Mouse (Mus musculus) hindbrain, embryonic 15.5 days (tissue): ENCODE data around the gene Cul9. TPM values are rescaled to one million over a fixed set of nuclear protein-coding genes. Genes with fewer than 3 reads are reported as not detected.
A peak's percentile ranks its signal among the peaks of the same experiment; 100 is the strongest.

Experiments used
- ATAC-seq: fragments of 200-750 bp; cut with Nextera tagmentation; 2 replicates; pipeline ENCODE4 v1.8.0; 2017; ENCODE audit warnings: low read depth, moderate number of reproducible peaks, moderate TSS enrichment; ENCODE audit not compliant: low FRiP score
- H3K27ac ChIP-seq: fragments of 300-500 bp; sonication (generic); replicated peaks from 2 replicates; pipeline ENCODE4 v1.5.1; 2015; ENCODE audit warnings: mild to moderate bottlenecking, inconsistent platforms
- H3K27me3 ChIP-seq: fragments of 300-500 bp; sonication (generic); 2 replicates; pipeline ENCODE4 v1.6.1; 2015; ENCODE audit warnings: control low read depth, inconsistent platforms
- H3K36me3 ChIP-seq: fragments of 300-500 bp; sonication (generic); 2 replicates; pipeline ENCODE4 v1.6.1; 2015; ENCODE audit warnings: control low read depth, inconsistent platforms
- H3K4me1 ChIP-seq: fragments of 300-500 bp; sonication (generic); replicated peaks from 2 replicates; pipeline ENCODE4 v1.6.1; 2015; ENCODE audit warnings: control low read depth, inconsistent platforms
- H3K4me2 ChIP-seq: fragments of 300-500 bp; sonication (generic); 2 replicates; pipeline ENCODE4 v1.6.1; 2015; ENCODE audit warnings: moderate library complexity, mild to moderate bottlenecking, inconsistent platforms
- H3K4me3 ChIP-seq: fragments of 300-500 bp; sonication (generic); 2 replicates; pipeline ENCODE4 v1.5.1; 2015; ENCODE audit warnings: mild to moderate bottlenecking, inconsistent platforms
- H3K9ac ChIP-seq: fragments of 300-500 bp; sonication (generic); 2 replicates; pipeline ENCODE4 v1.6.1; 2015; ENCODE audit warnings: inconsistent platforms
- H3K9me3 ChIP-seq: fragments of 300-500 bp; sonication (generic); 2 replicates; pipeline ENCODE4 v1.6.1; 2016; ENCODE audit warnings: control low read depth, inconsistent platforms
- WGBS: fragments of 180-500 bp; shearing (Covaris S2); methylation state at CpG from one replicate; pipeline ENCODE4 v1.1.7; 2015; 5-methylcytosine and 5-hydroxymethylcytosine counted together
- polyA plus RNA-seq: library from polyadenylated mRNA; unstranded; fragments of >200 nt; fragmentation: Nextera tagmentation; extraction: Ambion mirVana; gene quantifications from 2 replicates; pipeline ENCODE4 v1.2.1, GENCODE M21; 2015

Gene Cul9
- polyA plus RNA-seq, 1 experiment from 2014 or later = 26.5 TPM

DNA sequence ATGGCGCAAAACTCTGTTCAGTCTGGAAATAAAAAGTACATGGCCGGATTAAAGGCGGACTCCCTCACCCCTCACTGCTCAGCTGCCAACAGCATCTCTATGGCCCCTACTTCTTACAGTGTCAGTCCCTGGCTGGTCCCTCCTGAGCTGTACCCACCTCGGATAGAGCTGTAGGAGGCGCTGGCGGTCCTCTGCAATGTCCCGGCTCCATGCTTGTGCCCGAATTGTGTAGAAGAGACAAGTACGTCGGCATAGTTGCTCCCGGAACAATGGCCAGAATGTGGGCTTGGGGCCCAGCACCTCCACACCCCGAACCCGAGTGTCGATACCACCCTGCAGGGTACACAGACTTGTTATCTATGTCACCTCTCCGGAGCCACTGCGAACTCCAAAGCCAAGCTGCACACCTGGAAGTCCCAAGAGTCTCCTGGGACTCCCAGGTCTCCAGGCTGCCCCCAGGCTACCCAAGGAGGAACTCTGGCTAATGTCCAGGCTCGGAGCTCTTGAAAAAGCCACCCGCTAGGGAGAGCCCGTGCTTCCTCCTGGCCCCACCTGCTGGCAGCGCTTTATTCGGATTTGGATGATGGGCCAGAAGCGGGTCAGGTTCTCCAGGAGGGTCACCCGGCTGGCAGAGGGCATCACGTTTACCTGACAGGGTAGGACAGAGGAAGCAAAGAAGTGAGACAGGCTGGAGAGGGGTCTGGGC lies 24.1 kb downstream of the Cul9 start:
- H3K36me3 ChIP-seq = peaks cover 33% of the 10 kb centered on the region
- no peak for ATAC-seq
- H3K9ac ChIP-seq = no peak overlapping the region

GRCm38 (mm10) chr17:46521174-46521573 lies 25.0 kb downstream of the Cul9 start:
- Histone ChIP-seq H3K9me3 (no peaks in the 10 kb centered on the region), H3K27me3 (no peaks in the 10 kb centered on the region), H3K4me1 (no peaks in the 10 kb centered on the region), H3K4me2 (no peak overlapping the region), H3K27ac (no peak overlapping the region), H3K36me3 (peaks cover 33% of the 10 kb centered on the region), H3K4me3 (no peak overlapping the region), H3K9ac (no peak overlapping the region)
- 78% methylated on average over 9 of the region's 9 CpGs for WGBS
- no peak for ATAC-seq

More for the DNA sequence above, 24.1 kb downstream of the Cul9 start:
- no peaks in the 10 kb centered on the region for H3K27me3 ChIP-seq
- H3K4me1 ChIP-seq = no peaks in the 10 kb centered on the region
- no peak overlapping the region for H3K4me3 ChIP-seq
- WGBS = 31% methylated on average over 24 of the region's 24 CpGs
- H3K27ac ChIP-seq = no peak overlapping the region
- H3K4me2 ChIP-seq = no peak overlapping the region
- H3K9me3 ChIP-seq = no peaks in the 10 kb centered on the region

DNA sequence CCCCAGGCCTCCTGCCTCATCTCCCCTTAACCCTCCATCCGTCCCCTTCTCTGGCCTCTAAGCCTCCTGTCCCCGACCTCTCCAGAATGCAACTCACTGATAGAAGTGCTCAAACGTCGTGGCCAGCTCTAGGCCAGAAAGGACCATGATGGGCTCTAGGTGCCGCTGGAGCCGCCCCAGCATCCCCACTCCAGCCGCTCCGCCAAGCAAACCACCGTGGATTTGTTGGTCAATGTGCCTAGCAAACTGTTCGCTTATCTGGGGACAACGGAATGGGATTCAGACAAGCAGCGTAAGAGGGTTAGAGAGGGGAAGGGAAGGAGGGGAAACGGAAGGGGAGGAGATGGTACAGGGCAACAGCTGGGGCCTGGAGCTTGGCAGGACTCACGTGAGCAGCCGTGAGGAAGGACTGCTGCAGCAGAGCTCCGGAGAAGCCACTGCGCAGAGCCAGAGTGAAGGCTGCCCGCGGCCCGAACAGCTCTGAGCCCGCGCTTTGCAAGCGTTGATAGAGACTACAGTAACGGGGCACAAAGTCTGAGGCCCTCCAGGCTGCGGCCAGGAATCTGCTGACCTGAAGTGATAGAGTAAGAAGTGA lies 25.7 kb downstream of the Cul9 start:
- no peak overlapping the region for H3K27ac ChIP-seq
- 46% methylated on average over 25 of the region's 25 CpGs for WGBS
- no peak for ATAC-seq

GRCm38 (mm10) chr17:46519971-46520370 lies 26.2 kb downstream of the Cul9 start:
- H3K4me1 ChIP-seq = no peaks in the 10 kb centered on the region
- 59% methylated on average over 10 of the region's 10 CpGs for WGBS
- no peaks in the 10 kb centered on the region for H3K27me3 ChIP-seq

More for the DNA sequence above, 25.7 kb downstream of the Cul9 start:
- Histone ChIP-seq H3K4me2 (peak overlapping the region; percentile 11; the same call in 1 of the 2 replicates), H3K36me3 (peaks cover 26% of the 10 kb centered on the region), H3K27me3 (no peaks in the 10 kb centered on the region), H3K4me3 (no peak overlapping the region), H3K9me3 (no peaks in the 10 kb centered on the region), H3K9ac (no peak overlapping the region), H3K4me1 (no peaks in the 10 kb centered on the region)

DNA sequence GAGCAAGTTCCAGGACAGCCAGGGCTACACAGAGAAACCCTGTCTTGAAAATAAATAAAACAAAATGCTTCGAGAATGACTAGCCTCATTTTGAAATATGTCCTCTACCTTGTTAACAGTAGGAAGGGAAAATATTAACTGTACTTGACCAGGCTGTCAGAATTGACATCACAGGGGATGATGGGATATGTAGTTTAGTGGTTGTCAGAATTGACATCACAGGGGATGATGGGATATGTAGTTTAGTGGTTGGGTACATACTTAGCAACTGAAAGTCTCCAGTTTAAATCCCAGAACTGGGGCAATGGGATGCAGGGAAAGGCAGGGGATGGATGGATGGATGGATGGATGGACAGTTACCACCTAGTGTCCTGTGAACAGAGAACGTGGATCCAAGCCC lies 32.9 kb downstream of the Cul9 start:
- H3K4me3 ChIP-seq = no peak overlapping the region
- no peaks in the 10 kb centered on the region for H3K27me3 ChIP-seq
- H3K36me3 ChIP-seq = peaks cover 21% of the 10 kb centered on the region
- no peaks in the 10 kb centered on the region for H3K9me3 ChIP-seq
- H3K27ac ChIP-seq = no peak overlapping the region
- no peak overlapping the region for H3K9ac ChIP-seq
- no peaks in the 10 kb centered on the region for H3K4me1 ChIP-seq
- WGBS = 70% methylated on average over 2 of the region's 2 CpGs
- ATAC-seq = no peak
- no peak overlapping the region for H3K4me2 ChIP-seq

More at GRCm38 (mm10) chr17:46519971-46520370, 26.2 kb downstream of the Cul9 start:
- Histone ChIP-seq H3K4me3 (no peak overlapping the region), H3K36me3 (peaks cover 21% of the 10 kb centered on the region), H3K4me2 (no peak overlapping the region; the same call in 1 of the 2 replicates), H3K9me3 (no peaks in the 10 kb centered on the region), H3K27ac (no peak overlapping the region), H3K9ac (no peak overlapping the region)
- no peak for ATAC-seq

GRCm38 (mm10) chr17:46511059-46511710 lies 35.0 kb downstream of the Cul9 start:
- 45% methylated on average over 11 of the region's 11 CpGs for WGBS
- peaks cover 20% of the 10 kb centered on the region for H3K36me3 ChIP-seq
- 0 out of 2 replicates have a peak, but pooled peaks have one; percentile 25 for ATAC-seq
- no peak overlapping the region for H3K27ac ChIP-seq
- H3K4me1 ChIP-seq = no peaks in the 10 kb centered on the region
- no peak overlapping the region for H3K9ac ChIP-seq
- no peaks in the 10 kb centered on the region for H3K27me3 ChIP-seq
- no peaks in the 10 kb centered on the region for H3K9me3 ChIP-seq
- H3K4me3 ChIP-seq = no peak overlapping the region
- H3K4me2 ChIP-seq = no peak overlapping the region

DNA sequence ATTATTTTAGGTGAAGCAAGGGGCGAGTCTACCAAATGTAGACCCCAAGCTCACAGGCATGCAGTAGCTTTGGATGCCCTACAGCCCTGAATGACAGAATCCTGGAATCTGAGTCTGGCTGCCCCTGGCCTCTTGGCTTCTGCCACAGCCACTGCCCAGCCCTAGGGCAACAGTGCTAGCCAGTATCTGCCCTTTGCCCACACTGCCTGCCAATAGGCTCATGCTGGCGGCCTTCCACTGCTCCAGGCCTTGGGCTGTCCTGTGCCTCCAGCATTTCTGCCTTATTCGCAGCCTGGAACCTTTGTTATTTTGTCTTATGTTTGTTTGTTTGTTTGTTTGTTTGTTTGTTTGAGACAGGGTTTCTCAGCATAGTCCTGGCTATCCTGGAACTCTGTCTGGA lies 40.6 kb downstream of the Cul9 start:
- H3K9me3 ChIP-seq = no peaks in the 10 kb centered on the region
- H3K4me2 ChIP-seq = no peak overlapping the region
- 87% methylated on average over 3 of the region's 3 CpGs for WGBS
- H3K4me3 ChIP-seq = no peak overlapping the region
- H3K27me3 ChIP-seq = no peaks in the 10 kb centered on the region
- H3K9ac ChIP-seq = no peak overlapping the region
- no peaks in the 10 kb centered on the region for H3K4me1 ChIP-seq
- peaks cover 24% of the 10 kb centered on the region for H3K36me3 ChIP-seq
- no peak overlapping the region for H3K27ac ChIP-seq
- no peak for ATAC-seq

DNA sequence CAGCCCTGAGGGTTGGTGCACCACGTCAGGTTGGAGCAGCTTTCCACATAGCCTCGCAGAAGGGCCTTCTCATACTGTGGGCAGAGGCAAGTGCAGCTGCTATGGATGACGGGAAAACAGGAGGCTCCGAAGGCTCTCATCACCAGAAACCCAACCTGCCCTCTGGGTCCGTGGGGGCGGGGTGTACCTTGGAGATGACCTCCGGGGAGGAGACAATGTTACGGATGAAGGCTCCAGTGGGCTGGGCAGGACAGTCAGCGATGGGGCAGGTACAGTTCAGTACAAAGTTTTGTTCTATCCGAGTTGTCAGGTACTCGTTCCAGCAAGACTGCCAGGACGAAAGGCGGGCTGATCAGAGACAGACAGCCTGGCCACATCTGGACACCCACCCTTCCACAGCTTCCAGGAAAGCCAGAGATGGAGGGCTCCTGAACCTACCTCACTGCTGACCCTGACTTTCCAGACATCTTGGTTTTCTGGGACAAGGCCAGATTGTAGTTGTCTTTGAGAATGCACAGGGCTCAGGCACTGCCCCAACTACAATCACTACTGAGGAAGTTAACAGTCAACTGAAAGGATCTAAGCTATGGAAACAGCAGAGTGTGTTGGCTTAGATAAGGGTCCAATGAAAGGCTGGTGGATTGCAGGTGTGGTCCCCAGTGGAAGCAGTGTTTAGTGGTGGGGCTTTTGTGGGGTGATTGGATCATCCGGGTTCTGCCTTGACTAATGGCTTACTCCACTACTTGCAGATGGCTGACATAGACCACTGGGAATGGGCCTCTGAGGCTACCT lies 42.1 kb downstream of the Cul9 start:
- no peak overlapping the region for H3K27ac ChIP-seq
- no peak for ATAC-seq
- H3K4me1 ChIP-seq = no peaks in the 10 kb centered on the region
- H3K36me3 ChIP-seq = peaks cover 20% of the 10 kb centered on the region
- no peaks in the 10 kb centered on the region for H3K27me3 ChIP-seq
- no peak overlapping the region for H3K9ac ChIP-seq
- H3K4me3 ChIP-seq = no peak overlapping the region
- no peaks in the 10 kb centered on the region for H3K9me3 ChIP-seq
- no peak overlapping the region for H3K4me2 ChIP-seq
- WGBS = 79% methylated on average over 14 of the region's 14 CpGs

GRCm38 (mm10) chr17:46502775-46503174 lies 43.4 kb downstream of the Cul9 start:
- Histone ChIP-seq H3K27me3 (no peaks in the 10 kb centered on the region), H3K27ac (no peak overlapping the region), H3K4me3 (no peak overlapping the region), H3K4me1 (no peaks in the 10 kb centered on the region), H3K36me3 (peaks cover 10% of the 10 kb centered on the region), H3K9me3 (no peaks in the 10 kb centered on the region), H3K9ac (no peak overlapping the region), H3K4me2 (no peak overlapping the region)
- 90% methylated on average over 2 of the region's 2 CpGs for WGBS
- ATAC-seq = no peak

- no peak overlapping the region for H3K9ac ChIP-seq
- H3K4me2 ChIP-seq = no peak overlapping the region
- 77% methylated on average over 8 of the region's 8 CpGs for WGBS
These were observed 48.2 kb downstream of the Cul9 start for GRCm38 (mm10) chr17:46497956-46498355.

GRCm38 (mm10) chr17:46496623-46497434 lies 49.4 kb downstream of the Cul9 start, which contains the start of gene Dnph1:
Dnph1 (plus strand) TSS chr17:46496711.
- peaks cover 6% of the 10 kb centered on the region for H3K4me1 ChIP-seq
- peak within 1 kb of the TSS; percentile 7; the same call in 1 of the 2 replicates for H3K27ac ChIP-seq
- H3K9ac ChIP-seq = peak within 1 kb of the TSS; percentile 51
- peak; percentile 97 for ATAC-seq
- under 1% methylated on average over 44 of the region's 44 CpGs for WGBS
- peaks cover 5% of the 10 kb centered on the region; the same call in 1 of the 2 replicates for H3K27me3 ChIP-seq
- H3K36me3 ChIP-seq = peaks cover 3% of the 10 kb centered on the region
- peak within 1 kb of the TSS; percentile 50 for H3K4me3 ChIP-seq
- H3K9me3 ChIP-seq = no peaks in the 10 kb centered on the region
- peak within 1 kb of the TSS; percentile 96 for H3K4me2 ChIP-seq

More at GRCm38 (mm10) chr17:46497956-46498355, 48.2 kb downstream of the Cul9 start:
- Histone ChIP-seq H3K9me3 (no peaks in the 10 kb centered on the region), H3K27me3 (peaks cover 5% of the 10 kb centered on the region; the same call in 1 of the 2 replicates), H3K27ac (no peak overlapping the region), H3K4me1 (peaks cover 6% of the 10 kb centered on the region), H3K36me3 (peaks cover 3% of the 10 kb centered on the region), H3K4me3 (no peak overlapping the region)
- no peak for ATAC-seq
